Mouse (Mus musculus) C2C12 (cell line): ENCODE measurements at regions not wholly inside any gene's neighbourhood (a gene's known extent, or its start where the extent isn't known, plus 50 kb on each side); places are given as distances from the start of the nearest gene placed in this dataset.

Experiments used
- CTCF ChIP-seq: IDR thresholded peaks from one replicate; pipeline ENCODE4 v1.5.1; 2011; ENCODE audit not compliant: control insufficient read depth, insufficient read depth, insufficient read length
- MAX ChIP-seq: IDR thresholded peaks from one replicate; pipeline ENCODE4 v1.6.1; 2011; ENCODE audit warnings: mild to moderate bottlenecking, control low read depth
- USF1 ChIP-seq: IDR thresholded peaks from one replicate; pipeline ENCODE4 v1.6.1; 2011; ENCODE audit warnings: low read depth, mild to moderate bottlenecking, control low read depth, moderate library complexity

- no peak for TF ChIP-seq MAX
- no peak for TF ChIP-seq CTCF
- TF ChIP-seq USF1, result no peak
Observed at GRCm38 (mm10) chr3:57972469-57973245, 124.8 kb upstream of the Pfn2 start.
